Mouse (Mus musculus): ENCODE data around the gene Fgfr2. TPM values are rescaled to one million over a fixed set of nuclear protein-coding genes. Genes with fewer than 3 reads are reported as not detected.

Fgfr2 gene
- polyA plus RNA-seq, 1 experiment from 2014 or later, result 67.0 TPM

DNA sequence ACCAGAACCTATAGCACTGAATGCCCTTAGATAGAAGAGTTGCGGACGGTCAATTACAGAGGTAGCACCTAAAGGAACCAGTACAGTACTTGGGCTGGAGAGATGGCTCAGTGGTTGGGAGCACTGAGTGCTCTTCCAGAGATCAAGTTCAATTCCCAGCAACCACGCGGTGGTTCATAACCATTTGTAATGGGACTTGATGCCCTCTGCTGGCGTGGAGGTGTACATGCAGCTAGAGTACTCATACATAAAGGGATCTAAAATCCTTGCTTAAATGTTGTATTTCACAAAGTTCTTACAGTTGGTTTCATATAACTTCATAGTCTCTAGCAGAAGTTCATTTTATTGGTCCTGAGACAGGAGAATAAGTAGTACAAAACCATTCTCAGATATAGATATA is 10.4 kb upstream of the Fgfr2 start:
- no peaks in the 10 kb centered on the region for H3K27me3 ChIP-seq (replicated peaks)
- no peak overlapping the region for H3K9ac ChIP-seq
- no peak for ATAC-seq
- H3K4me1 ChIP-seq (replicated peaks), result no peaks in the 10 kb centered on the region
- 72% methylated on average over 5 of the region's 5 CpGs for WGBS
- H3K27ac ChIP-seq, result no peak overlapping the region
- no peak overlapping the region for H3K4me3 ChIP-seq (replicated peaks)
- H3K4me2 ChIP-seq (replicated peaks), result no peak overlapping the region
- H3K36me3 ChIP-seq, result no peaks in the 10 kb centered on the region
- no peaks in the 10 kb centered on the region for H3K9me3 ChIP-seq

DNA sequence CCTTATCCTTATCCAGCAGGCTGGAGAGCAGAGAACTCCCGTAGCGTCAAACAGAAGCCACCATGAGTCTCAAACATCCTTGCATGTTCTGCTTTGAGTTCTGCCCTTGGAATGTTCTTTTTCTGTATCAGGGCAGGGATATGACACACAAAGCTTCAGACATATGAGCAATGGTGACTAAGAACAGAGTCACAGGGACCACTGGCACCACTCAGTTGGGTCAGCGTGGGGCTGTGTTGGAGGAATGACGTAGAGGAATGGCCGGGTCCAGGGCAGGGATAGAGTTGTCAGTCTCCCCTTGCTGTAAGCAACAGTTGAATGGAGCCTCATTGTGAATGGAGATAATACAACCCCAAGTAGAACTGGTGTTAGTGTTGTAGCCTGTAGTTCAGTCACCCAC is 9.6 kb upstream of the Fgfr2 start:
- Histone ChIP-seq H3K4me3 (replicated peaks) (no peak overlapping the region), H3K36me3 (no peaks in the 10 kb centered on the region), H3K27me3 (replicated peaks) (no peaks in the 10 kb centered on the region), H3K4me1 (replicated peaks) (no peaks in the 10 kb centered on the region), H3K9ac (no peak overlapping the region), H3K27ac (no peak overlapping the region), H3K9me3 (no peaks in the 10 kb centered on the region), H3K4me2 (replicated peaks) (no peak overlapping the region)
- no peak for ATAC-seq
- WGBS, result 95% methylated on average over 5 of the region's 5 CpGs

DNA sequence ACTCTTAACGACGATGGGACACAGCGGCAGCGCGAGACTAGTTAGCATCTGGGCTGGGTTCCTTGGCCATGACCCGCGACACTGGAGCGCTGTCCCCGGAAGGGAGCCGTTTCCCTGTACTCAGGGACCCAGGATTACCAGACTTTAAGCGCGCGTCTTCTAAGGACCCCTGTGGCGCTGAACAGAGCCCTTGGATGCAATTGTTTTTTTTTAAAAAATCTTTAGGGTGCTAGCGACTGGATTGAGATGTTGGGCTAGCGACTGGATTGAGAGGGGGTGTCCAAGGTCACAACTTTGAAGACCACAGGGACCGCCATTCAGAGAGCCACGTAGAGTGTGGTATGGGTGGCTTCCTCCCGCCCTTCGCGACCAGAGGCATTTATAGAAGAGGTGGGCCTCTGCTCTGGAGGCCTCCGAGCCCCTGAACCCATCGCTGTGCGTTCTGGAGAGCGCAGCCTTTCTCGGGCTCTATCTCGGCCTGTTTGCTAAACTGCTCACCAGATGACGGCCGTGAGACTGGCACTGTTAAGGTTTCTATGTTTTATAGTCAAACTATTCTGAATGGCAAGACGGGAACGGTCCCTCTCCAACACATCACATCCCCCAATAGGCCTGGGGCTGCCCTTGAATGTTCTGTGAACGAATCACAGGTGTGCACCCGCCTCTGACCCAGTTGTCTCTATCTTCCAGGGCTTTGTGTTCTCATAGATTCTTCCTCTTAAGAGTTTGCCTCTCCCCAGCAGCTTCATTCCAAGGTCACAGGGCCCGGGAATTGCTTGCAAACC is 1.7 kb upstream of the Fgfr2 start:
- peak overlapping the region; percentile 89 for H3K4me2 ChIP-seq (replicated peaks)
- H3K9ac ChIP-seq, result peak overlapping the region; percentile 76
- H3K27ac ChIP-seq, result peak overlapping the region; percentile 99
- no peaks in the 10 kb centered on the region for H3K9me3 ChIP-seq
- 13% methylated on average over 34 of the region's 34 CpGs for WGBS
- no peaks in the 10 kb centered on the region for H3K36me3 ChIP-seq
- peaks cover 11% of the 10 kb centered on the region for H3K4me1 ChIP-seq (replicated peaks)
- peak; percentile 13 for ATAC-seq
- peak overlapping the region; percentile 95 for H3K4me3 ChIP-seq (replicated peaks)
- H3K27me3 ChIP-seq (replicated peaks), result no peaks in the 10 kb centered on the region

DNA sequence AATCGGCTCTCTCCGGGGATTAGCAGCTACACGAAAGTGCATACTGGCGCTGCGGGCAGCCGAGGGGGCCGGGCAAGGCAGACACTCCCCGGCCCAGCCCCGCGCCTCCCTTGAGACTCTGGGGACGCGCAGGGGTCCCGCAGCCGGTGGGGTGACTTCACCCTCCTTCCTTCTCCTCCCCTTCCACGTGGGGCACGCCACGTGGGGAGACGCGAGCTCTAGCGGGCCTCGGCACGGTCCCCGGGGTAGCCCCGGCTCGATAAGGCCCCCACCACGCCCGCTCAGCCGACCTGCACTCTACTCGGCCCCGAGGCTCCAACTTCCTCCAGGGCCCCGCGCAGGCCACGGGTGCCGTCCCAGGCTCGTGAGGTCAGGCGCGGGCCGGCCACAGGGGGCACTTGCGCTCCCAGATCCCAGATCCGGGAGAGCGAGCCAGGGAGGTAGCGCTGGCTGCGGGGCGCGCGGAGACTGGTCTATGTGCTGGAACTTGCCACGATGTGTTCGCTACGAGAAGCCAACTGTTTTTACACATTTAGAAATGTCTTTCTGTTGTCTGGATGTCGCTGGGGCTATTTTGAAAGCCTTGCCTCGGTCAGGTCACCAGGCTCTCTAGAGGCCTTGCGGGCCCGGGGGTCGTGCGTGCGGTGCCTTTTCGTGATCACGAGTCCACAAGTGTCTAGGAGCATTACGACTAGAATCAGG is 1.0 kb upstream of the Fgfr2 start, which contains the start of gene Ctbp2:
TSS of gene Ctbp2 (minus strand) at position 356 of the 702 bp plus-strand sequence.
- Histone ChIP-seq H3K4me2 (replicated peaks) (peak within 1 kb of the TSS; percentile 89), H3K4me1 (replicated peaks) (peaks cover 11% of the 10 kb centered on the region), H3K27me3 (replicated peaks) (no peaks in the 10 kb centered on the region), H3K36me3 (no peaks in the 10 kb centered on the region), H3K27ac (peak within 1 kb of the TSS; percentile 99), H3K4me3 (replicated peaks) (peak within 1 kb of the TSS; percentile 95), H3K9me3 (no peaks in the 10 kb centered on the region), H3K9ac (peak within 1 kb of the TSS; percentile 96)
- ATAC-seq, result peak; percentile 89
- WGBS, result under 1% methylated on average over 53 of the region's 59 CpGs

DNA sequence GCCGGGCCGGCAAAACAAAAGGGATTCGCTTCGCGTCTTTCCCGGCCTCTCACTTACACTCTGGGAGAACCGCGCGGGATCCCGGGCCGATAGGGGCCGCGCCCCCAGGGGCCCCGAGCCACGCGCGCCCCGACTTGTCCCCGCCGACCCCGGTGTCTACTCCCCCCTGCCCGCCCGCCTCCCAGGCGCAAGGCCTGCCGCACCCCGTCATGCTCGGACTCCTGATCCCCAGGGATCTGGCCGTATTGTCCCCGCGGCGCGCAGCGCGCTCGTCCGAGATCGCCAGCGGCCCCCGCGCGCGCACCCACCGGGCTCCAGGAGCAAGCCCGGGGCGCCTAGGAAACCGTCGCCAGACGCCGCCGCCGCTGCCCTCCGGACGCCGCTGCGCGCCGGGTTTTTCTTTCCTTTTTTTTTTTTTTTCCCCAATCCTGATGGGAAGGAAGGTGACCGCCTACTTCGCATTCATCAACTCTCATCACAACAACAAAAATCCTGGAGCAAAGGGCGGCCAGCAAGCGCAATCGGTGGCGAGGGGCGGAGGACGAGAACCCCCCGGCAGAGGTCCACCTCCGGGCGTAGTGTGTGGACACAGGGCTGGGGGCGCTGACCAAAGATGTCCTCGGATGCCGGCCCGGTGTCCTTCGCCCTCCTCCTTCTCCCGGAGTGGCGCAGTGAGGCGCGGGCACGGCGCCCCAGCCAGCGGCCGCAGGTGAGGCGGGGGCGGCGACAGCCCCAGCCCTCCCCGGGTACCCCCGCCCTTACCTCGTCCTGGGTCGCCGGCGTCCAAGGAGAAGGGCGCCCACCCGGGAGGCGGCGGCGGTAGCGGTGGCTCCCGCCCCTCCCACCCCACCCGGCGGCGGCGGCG is 539 bp downstream of the Fgfr2 start:
- Histone ChIP-seq H3K27ac (peak overlapping the region; percentile 99), H3K4me1 (replicated peaks) (peaks cover 19% of the 10 kb centered on the region), H3K9ac (peak overlapping the region; percentile 96), H3K4me2 (replicated peaks) (peak overlapping the region; percentile 89), H3K36me3 (no peaks in the 10 kb centered on the region), H3K27me3 (replicated peaks) (no peaks in the 10 kb centered on the region), H3K9me3 (no peaks in the 10 kb centered on the region), H3K4me3 (replicated peaks) (peak overlapping the region; percentile 95)
- ATAC-seq, result no peak; the same call in 1 of the 2 replicates
- under 1% methylated on average over 80 of the region's 102 CpGs for WGBS

DNA sequence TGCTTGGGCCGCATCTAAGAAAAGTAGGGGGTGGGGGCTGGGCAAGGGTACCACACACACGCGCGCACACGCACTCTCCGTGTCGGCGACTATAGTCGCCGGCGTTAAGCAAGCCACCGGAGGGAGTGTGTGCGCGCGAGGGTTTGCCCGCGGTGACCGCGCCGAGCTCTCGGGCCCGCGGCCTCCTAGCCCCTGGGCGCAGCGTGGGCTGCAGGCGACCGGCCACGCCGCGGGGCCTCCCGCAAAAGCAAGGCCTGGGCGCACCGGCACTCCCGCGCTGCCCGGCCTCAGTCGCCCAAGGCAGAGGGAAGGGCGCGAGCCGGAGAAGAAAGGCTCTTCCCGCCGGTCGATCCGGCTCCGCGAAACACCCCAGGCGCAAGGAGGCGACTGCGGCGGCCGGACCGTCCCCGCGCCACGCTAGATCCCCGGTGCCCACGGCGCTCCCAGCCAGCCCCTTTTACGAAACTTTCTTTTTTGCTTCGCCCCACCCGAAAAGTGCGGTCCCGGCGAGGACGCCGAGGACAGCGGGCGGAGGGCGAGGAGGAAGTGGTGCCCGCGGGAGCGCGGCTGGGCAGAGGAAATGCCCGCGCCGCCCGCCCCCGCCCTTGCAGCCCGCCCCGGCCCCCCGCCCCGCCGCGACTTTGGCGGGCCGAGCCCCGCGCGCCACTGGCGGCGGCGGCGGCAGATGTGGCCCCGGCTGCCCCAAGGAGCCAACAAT is 1.3 kb downstream of the Fgfr2 start:
- under 1% methylated on average over 72 of the region's 94 CpGs for WGBS
- ATAC-seq, result no peak
- Histone ChIP-seq H3K9ac (peak overlapping the region; percentile 96), H3K27ac (peak overlapping the region; percentile 99), H3K4me3 (replicated peaks) (peak overlapping the region; percentile 95), H3K27me3 (replicated peaks) (no peaks in the 10 kb centered on the region), H3K36me3 (no peaks in the 10 kb centered on the region), H3K9me3 (no peaks in the 10 kb centered on the region), H3K4me1 (replicated peaks) (peaks cover 24% of the 10 kb centered on the region), H3K4me2 (replicated peaks) (peak overlapping the region; percentile 89)

DNA sequence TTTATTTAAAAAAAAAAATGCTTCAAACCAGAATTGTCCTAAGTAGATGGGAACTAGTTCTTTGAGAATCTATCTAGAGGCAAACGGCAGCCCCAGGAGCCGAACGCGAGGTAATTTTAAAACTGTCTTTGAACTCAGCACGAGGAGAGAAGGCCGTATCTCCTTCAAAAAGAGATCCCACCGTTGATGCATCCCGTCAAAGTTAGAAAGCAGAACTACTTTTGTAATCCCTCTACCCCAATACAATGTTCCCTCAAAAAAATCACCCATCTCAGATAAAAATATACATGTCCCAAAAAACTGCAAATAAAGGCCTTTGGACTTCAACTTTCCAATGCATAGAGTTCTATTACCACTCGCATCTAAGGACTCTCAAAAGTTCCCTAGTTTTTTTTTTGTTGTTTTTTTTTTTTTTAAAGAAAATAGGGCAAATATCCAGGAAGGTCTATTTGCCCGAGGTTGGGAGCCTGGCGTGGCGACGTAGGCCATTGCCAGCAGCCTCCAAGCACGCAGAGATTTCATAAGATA is 2.0 kb downstream of the Fgfr2 start:
- Histone ChIP-seq H3K4me1 (replicated peaks) (peaks cover 25% of the 10 kb centered on the region), H3K4me3 (replicated peaks) (peak overlapping the region; percentile 95), H3K4me2 (replicated peaks) (peak overlapping the region; percentile 89), H3K27me3 (replicated peaks) (no peaks in the 10 kb centered on the region), H3K27ac (peak overlapping the region; percentile 99), H3K9ac (peak overlapping the region; percentile 96), H3K36me3 (no peaks in the 10 kb centered on the region), H3K9me3 (no peaks in the 10 kb centered on the region)
- WGBS, result 4% methylated on average over 14 of the region's 14 CpGs
- no peak for ATAC-seq

DNA sequence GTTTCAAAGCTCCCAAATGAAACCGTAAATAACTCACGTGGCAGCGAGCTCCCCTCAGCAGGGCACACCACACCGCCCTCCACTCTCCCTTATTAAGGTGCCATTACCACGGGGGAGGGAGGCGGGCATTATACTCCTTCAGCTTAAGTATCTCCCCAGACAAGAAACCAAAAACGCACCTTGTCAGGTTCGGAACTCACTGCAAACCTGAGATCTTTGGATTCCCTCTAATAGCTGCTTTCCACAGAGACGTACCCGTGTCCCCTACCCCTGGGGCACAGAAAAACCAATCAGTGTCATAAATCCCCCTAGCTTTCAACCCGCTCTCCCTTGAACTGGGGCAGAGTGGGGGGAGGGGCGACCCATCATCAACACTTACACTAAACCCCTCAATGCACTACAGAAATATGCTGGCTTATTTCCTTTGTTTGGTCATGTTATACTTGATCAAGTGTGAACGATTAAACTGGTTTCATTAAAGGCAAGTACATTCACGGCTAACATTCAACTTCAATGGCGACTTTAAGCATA is 2.9 kb downstream of the Fgfr2 start:
- no peak for ATAC-seq

DNA sequence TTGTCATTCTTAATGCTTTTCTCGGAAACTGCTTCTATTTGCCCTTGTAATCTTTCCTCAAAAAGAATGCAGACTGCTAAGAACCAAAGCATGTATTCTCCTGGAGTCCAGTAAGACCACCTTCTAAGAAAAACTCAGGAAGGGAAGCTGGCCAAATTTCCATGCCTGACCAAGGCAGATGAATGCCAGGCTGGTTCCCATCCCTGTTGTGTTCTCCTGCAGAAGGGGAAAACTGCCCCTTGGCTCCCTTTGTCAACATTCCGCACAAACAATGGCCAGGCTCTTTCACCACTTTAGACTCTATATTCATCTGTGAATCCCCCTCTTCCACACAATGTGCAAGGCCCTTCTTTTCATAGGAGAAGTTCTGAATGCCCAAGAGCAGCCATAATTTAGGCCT is 5.3 kb downstream of the Fgfr2 start:
- Histone ChIP-seq H3K27ac (peak overlapping the region; percentile 48; the same call in 1 of the 2 replicates), H3K9me3 (no peaks in the 10 kb centered on the region), H3K27me3 (replicated peaks) (no peaks in the 10 kb centered on the region), H3K4me3 (replicated peaks) (no peak overlapping the region), H3K36me3 (no peaks in the 10 kb centered on the region), H3K4me2 (replicated peaks) (peak overlapping the region; percentile 12; the same call in 1 of the 2 replicates), H3K4me1 (replicated peaks) (peaks cover 46% of the 10 kb centered on the region), H3K9ac (peak overlapping the region; percentile 21; the same call in 1 of the 2 replicates)
- no peak for ATAC-seq
- WGBS, result 33% methylated on average over 2 of the region's 2 CpGs

More for the DNA sequence above, 2.9 kb downstream of the Fgfr2 start:
- Histone ChIP-seq H3K27ac (no peak overlapping the region), H3K27me3 (replicated peaks) (no peaks in the 10 kb centered on the region), H3K36me3 (no peaks in the 10 kb centered on the region), H3K9me3 (no peaks in the 10 kb centered on the region), H3K4me3 (replicated peaks) (peak overlapping the region; percentile 16; the same call in 1 of the 2 replicates), H3K9ac (peak overlapping the region; percentile 1; the same call in 1 of the 2 replicates), H3K4me1 (replicated peaks) (peaks cover 29% of the 10 kb centered on the region), H3K4me2 (replicated peaks) (peak overlapping the region; percentile 89)
- WGBS, result 19% methylated on average over 15 of the region's 15 CpGs

DNA sequence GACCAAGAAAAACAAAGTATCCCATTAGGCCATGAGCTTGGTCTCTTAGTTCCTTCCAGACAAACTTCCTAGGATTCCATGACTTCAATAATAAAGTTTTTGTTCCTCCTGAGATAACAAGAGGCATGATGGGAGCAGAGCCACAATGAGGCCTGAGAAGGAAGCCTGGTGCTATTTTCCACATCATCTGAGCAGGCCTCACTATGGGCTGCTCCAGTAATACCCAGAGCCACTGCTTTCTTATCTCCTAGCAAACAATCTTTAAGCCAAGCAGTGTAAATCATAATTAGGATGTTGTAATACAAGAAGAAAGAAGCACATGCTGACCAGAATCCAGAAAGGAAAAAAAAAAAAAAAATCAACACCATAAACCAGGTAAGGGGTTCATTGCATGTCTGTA is 6.6 kb downstream of the Fgfr2 start:
- no peak overlapping the region for H3K9ac ChIP-seq
- H3K9me3 ChIP-seq, result no peaks in the 10 kb centered on the region
- peak; percentile 78 for ATAC-seq
- peak overlapping the region; percentile 81 for H3K27ac ChIP-seq
- no peaks in the 10 kb centered on the region for H3K36me3 ChIP-seq
- no peaks in the 10 kb centered on the region for H3K27me3 ChIP-seq (replicated peaks)
- H3K4me1 ChIP-seq (replicated peaks), result peaks cover 59% of the 10 kb centered on the region
- peak overlapping the region; percentile 55 for H3K4me2 ChIP-seq (replicated peaks)
- H3K4me3 ChIP-seq (replicated peaks), result no peak overlapping the region

DNA sequence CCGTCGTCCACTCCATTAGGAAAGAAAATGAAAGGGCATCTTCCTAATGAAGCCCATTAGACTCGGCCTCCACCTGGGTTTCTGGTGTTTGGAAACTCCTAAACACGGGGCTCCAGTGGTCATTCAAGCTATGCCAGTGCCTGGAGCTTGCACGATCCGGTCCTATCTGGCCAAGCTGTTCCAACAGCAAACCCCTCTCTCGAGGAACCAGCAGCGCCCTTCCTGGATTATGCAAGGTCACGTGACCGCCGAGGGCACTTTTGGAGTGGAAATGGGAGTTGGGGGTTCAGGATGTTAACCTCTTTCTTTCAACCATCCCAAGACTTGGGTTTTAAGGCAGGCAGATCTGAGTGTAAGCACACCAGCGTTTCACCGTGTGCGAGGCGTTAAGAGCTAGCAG is 7.3 kb downstream of the Fgfr2 start:
- Histone ChIP-seq H3K36me3 (no peaks in the 10 kb centered on the region), H3K4me3 (replicated peaks) (peak overlapping the region; percentile 16), H3K27me3 (replicated peaks) (no peaks in the 10 kb centered on the region), H3K9ac (no peak overlapping the region), H3K9me3 (no peaks in the 10 kb centered on the region), H3K4me1 (replicated peaks) (peaks cover 66% of the 10 kb centered on the region), H3K4me2 (replicated peaks) (peak overlapping the region; percentile 55), H3K27ac (peak overlapping the region; percentile 81)
- 12% methylated on average over 15 of the region's 15 CpGs for WGBS
- ATAC-seq, result peak; percentile 16; the same call in 1 of the 2 replicates
